Mouse (Mus musculus) cerebellum, postnatal 10 days (tissue): ENCODE measurements around the gene B9d1.

Source experiments
- DNase-seq, 2 experiments: peaks; one replicate each; pipeline ENCODE4 v3.0.0; 2021; ENCODE audit warnings: mixed read lengths in 2 of 2

B9d1 gene

DNA sequence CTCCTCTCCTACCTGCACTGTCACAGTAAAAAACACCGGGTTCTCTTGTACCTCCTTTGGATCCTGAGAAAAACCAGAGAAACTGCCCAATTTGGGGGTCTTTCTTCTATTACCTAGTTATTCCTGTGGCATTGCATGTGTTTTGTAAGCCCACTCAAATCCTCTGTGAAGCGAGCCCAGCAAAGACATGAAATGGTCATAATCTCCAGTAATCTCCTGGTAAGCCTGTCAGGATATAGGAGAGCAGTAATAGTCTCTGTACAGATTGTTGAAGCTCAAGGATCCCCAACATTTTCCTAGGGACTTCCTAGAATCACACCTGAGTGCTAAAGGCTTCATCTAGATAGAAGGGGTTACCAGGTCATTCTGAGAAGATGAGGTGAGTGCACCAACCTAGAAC, 36.2 kb downstream of the B9d1 start:
- no peak for DNase-seq

DNA sequence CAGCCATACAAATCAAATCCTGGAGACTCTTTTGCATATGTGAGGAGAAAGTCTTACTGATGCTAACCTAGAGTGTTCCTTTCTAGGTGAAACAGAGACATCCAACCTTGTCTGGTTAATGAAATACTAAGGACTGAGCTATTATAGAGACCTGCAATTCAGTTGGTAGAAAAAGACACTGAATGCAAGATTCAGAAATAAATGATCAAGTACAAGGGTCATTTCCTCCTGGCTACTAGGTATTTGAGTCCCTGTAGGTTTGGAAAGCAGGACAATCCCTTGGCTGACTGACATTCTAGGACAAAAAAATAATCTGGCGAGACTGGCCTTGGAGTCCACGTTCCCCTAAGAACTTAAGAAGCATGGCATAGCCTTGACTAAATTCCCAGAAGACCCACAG, 40.6 kb downstream of the B9d1 start:
- no peak for DNase-seq

DNA sequence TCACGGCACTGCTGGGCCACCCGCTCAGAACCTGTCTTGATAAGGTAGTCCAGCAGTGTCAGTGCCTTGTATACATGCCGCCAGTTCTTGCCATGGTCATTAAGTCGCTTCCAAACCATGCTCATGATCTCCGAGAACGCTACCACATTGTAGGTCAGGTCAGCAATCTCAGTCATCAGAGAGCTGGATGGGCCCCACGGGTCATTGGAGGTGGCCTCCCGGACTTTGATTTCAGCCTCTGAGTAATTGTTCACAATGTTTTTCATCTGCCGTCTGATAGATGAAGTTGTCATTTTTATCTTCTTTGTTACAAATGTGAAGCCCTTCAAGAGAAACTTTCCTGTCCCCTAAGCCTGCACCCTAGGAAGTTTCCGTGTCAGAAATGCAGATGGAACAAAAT, 41.5 kb downstream of the B9d1 start:
- no peak for DNase-seq

DNA sequence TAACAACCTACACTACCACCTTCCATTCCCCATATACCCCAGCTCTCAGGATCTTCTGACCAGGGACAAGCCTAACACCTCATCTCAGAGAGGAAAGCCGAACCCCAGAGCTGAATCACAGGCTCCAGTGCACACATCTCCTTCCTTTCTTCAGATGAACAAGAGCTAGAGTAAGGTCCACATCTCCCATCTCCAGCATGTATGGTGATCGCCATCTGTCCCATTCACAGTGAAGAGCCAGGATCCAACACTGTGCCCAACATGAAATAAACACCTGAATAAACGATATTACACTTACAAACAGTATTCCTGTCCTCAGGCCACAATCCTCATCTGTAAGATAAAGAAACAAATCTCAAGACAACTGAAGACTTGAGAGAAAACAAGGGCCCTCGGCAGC, 42.8 kb downstream of the B9d1 start:
- no peak for DNase-seq

GRCm38 (mm10) chr11:61550631-61551030, 45.7 kb downstream of the B9d1 start:
- peak in 1 of 2 experiments; percentile 35 for DNase-seq

- peak; percentile 64 to 68 for DNase-seq
These were observed 48.2 kb downstream of the B9d1 start for GRCm38 (mm10) chr11:61553015-61553754.

GRCm38 (mm10) chr11:61559572-61559971, 54.6 kb downstream of the B9d1 start:
- no peak for DNase-seq

DNA sequence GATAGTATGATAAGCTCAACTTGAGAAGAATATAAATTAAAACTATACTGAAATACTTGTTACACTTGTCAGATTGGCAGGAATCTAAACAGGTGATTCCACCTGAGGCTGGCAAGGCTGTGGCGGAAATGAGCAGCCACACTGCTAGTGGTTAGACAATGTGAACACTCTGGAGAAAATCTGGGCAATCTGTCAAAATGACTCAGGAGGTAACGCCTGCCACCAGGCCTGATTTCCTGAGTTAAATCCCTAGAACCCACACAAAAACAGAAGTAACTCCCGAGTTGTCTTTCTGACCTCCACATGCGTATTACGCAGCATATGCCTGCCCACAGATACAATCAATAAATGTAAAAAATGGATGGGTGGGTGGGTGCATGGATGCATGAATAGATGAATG, 57.5 kb downstream of the B9d1 start:
- DNase-seq = peak; percentile 39 to 60
